Mouse (Mus musculus): Measurements from ENCODE around the gene Adamts3. TPM values are rescaled to one million over a fixed set of nuclear protein-coding genes. Genes with fewer than 3 reads are reported as not detected.

Adamts3 gene
- polyA plus RNA-seq (2015; fragmentation: Illumina TruSeq; extraction: RNeasy Lipid Tissue Mini Kit (QIAGEN cat#74804); ENCODE audit: insufficient read depth, low read depth, low replicate concordance) = 0.35 TPM

GRCm38 (mm10) chr5:89883051-89883907, at the start of gene Adamts3:
Gene Adamts3, minus strand, starts transcription at chr5:89883334.

Data from pancreas, adult 10 weeks (tissue).